ENCODE assay signal across 24 mouse cellular contexts in the genomic region with DNA sequence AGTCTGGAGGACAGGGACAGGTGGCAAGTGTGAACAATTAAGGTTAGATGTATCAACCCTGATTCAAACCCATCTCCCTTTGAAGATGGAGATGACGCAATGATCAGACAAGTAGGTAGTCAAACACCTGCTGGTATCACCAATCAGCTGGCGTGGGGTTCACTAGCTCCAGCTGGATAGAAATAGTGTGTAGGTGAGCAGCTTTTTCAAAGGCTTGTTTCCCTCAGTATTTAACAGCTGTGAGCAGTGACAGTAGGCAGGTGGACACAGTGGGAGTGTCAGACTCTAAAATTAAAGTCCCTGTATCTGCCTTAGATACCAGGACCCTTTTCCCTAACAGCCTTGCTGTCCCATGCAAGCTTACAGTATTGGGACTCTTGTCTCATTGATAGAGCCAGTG.
"Had no signal": no experiment of that assay in that cellular context is flagged by ENCODE, and none has a peak within 500 bp of the region (broad histone marks: within the 10 kb centered on the region; RNA-seq: fewer than 3 reads in every experiment).

No protein-coding gene starts in this region.

- H3K27ac ChIP-seq: heart, embryonic 10.5 days; hindbrain, embryonic 15.5 days; hindbrain, postnatal 0 days; kidney, embryonic 15.5 days; kidney, postnatal 0 days; limb, embryonic 13.5 days; limb, embryonic 15.5 days; liver, embryonic 12.5 days; liver, embryonic 14.5 days had no signal

- H3K4me1 ChIP-seq: limb, embryonic 13.5 days; limb, embryonic 15.5 days; liver, embryonic 12.5 days had no signal

- H3K36me3 ChIP-seq: heart, embryonic 10.5 days; heart, embryonic 12.5 days; hindbrain, embryonic 13.5 days; hindbrain, embryonic 15.5 days; kidney, embryonic 15.5 days; limb, embryonic 13.5 days; limb, embryonic 15.5 days; liver, embryonic 12.5 days had no signal

- H3K4me3 ChIP-seq: heart, embryonic 10.5 days; heart, embryonic 12.5 days; hindbrain, embryonic 13.5 days; hindbrain, embryonic 15.5 days; kidney, embryonic 15.5 days; limb, embryonic 13.5 days; limb, embryonic 15.5 days; liver, embryonic 12.5 days had no signal

- H3K9ac ChIP-seq: heart, embryonic 12.5 days; hindbrain, embryonic 13.5 days; hindbrain, embryonic 15.5 days; kidney, embryonic 15.5 days; limb, embryonic 13.5 days; limb, embryonic 15.5 days; liver, embryonic 12.5 days; liver, embryonic 14.5 days had no signal

- H3K9me3 ChIP-seq: heart, embryonic 10.5 days; heart, embryonic 12.5 days; hindbrain, embryonic 13.5 days; hindbrain, embryonic 15.5 days; kidney, embryonic 15.5 days; limb, embryonic 13.5 days; limb, embryonic 15.5 days; liver, embryonic 12.5 days had no signal

- ATAC-seq: hindbrain, postnatal 0 days; intestine, embryonic 16.5 days; liver, embryonic 12.5 days had no signal

- H3K27me3 ChIP-seq: heart, embryonic 12.5 days; hindbrain, embryonic 13.5 days; hindbrain, embryonic 15.5 days; kidney, embryonic 15.5 days; limb, embryonic 13.5 days; limb, embryonic 15.5 days; liver, embryonic 12.5 days had no signal

- DNase-seq: gastrocnemius, postnatal 14 days; gastrocnemius, postnatal 36 days; heart, adult 18-20 months; heart, postnatal 10 days; heart, postnatal 36 days; kidney, adult 11 months; kidney, adult 2 months; kidney, adult 9 months; kidney, postnatal 14 days; kidney, postnatal 36 days; layer of hippocampus, postnatal 36 days; left cerebral cortex, postnatal 4 days had no signal

- H3K4me2 ChIP-seq: heart, embryonic 12.5 days; hindbrain, embryonic 13.5 days; hindbrain, embryonic 15.5 days; kidney, embryonic 15.5 days; limb, embryonic 13.5 days; limb, embryonic 15.5 days; liver, embryonic 12.5 days had no signal
